Mouse (Mus musculus) lung, adult 2 months (tissue): ENCODE data around the gene Cenpb.

Experiments
- CTCF ChIP-seq: fragments of 200-500 bp; IDR thresholded peaks from 2 replicates; pipeline ENCODE4 v1.5.1; 2011; ENCODE audit warnings: mild to moderate bottlenecking, low read length, control low read depth; ENCODE audit not compliant: insufficient read depth
- POLR2A ChIP-seq: fragments of 200-500 bp; IDR thresholded peaks from 2 replicates; pipeline ENCODE4 v1.6.1; 2011; ENCODE audit warnings: low read depth, mild to moderate bottlenecking, control low read depth, low read length, borderline replicate concordance; ENCODE audit errors: extremely low read depth

- TF ChIP-seq POLR2A (no peak), CTCF (no peak)
Measured at GRCm38 (mm10) chr2:131191005-131191390, 11.1 kb upstream of the Cenpb start.
